Mouse (Mus musculus) lung, embryonic 16.5 days (tissue): ENCODE data around the gene Nhlh2. TPM values are rescaled to one million over a fixed set of nuclear protein-coding genes. Genes with fewer than 3 reads are reported as not detected.

Source experiments
- polyA plus RNA-seq: library from polyadenylated mRNA; unstranded; fragments of >200 nt; fragmentation: Nextera tagmentation; extraction: Ambion mirVana; gene quantifications from 2 replicates; pipeline ENCODE4 v1.2.1, GENCODE M21; 2015

Gene Nhlh2
- polyA plus RNA-seq, 1 experiment from 2014 or later = not detected

Other genes starting within 250 kb of the Nhlh2 start
- 0.36 and 0.43 TPM in 2 replicates for gene Mab21l3, start 161.1 kb upstream of the Nhlh2 start, polyA plus RNA-seq
- 3.7 and 4.0 TPM in 2 replicates for gene Slc22a15, start 85.6 kb upstream of the Nhlh2 start, polyA plus RNA-seq
- 15.5 and 19.0 TPM in 2 replicates for gene Casq2, start 76.3 kb downstream of the Nhlh2 start, polyA plus RNA-seq
- gene Vangl1, start 194.6 kb downstream of the Nhlh2 start, polyA plus RNA-seq = 27.3 and 28.4 TPM in 2 replicates